Mouse (Mus musculus): ENCODE measurements around the gene Mbnl3.

The Mbnl3 gene

DNA sequence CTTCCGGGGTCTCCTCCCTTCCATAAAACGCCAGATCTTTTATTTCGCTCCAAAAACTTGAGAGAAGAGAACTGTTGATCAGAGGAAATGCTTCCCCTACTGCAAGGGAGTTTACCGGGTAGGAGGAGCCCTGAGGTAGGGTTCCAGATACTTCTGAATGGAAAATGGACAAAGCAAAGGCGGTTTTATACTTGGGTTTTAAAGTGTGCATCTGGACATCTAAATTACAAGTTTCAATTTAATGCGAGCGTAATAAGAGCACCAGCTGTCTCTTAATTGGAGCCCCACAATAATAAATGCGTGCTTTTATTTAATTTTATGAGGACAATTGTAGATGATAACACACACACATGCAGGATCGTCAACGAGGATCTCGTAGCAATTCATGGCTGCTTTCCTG lies at the start of gene Mbnl3:
TSS of gene Mbnl3 (minus strand) at position 101 of the 400 bp plus-strand sequence.
- no peak for DNase-seq

DNA sequence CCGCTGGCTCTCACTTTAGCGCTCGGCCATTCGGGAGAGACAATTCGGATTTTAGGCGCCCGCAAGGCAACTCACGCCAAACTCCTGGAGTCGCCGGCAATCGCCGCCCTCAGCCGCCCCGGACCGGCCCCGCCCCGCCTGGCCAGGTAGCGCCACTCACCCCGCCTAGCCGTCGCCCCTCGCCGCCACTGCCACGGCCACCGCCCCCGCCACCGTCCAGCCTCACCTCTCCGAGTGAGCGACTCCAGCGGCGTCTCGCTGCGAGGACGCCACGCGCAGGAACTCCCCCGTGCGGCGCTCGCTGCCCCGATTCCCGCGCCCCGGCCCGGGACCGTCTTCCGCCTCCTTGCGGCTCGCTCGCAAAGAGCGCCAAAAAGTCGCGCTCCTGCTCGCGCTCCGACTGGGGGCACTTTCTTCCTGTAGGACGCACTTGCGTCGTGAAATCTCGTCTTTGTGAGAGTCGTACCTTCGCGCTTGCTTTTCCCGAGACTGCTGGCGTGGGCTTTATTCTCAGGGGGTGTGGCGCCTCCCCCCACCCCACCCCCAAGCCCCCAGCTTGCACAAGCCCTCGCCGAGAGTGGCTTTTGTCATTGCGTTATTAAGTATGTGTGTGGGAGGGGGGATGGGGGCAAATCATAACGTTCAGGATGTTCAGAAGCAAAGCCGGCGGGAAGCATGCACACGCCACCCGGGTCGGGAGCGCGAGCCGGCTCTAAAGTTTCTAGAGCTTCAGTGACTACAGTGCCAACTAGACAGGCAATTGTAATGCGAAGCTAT lies 596 bp downstream of the Mbnl3 start:
- peak; percentile 2 for DNase-seq

DNA sequence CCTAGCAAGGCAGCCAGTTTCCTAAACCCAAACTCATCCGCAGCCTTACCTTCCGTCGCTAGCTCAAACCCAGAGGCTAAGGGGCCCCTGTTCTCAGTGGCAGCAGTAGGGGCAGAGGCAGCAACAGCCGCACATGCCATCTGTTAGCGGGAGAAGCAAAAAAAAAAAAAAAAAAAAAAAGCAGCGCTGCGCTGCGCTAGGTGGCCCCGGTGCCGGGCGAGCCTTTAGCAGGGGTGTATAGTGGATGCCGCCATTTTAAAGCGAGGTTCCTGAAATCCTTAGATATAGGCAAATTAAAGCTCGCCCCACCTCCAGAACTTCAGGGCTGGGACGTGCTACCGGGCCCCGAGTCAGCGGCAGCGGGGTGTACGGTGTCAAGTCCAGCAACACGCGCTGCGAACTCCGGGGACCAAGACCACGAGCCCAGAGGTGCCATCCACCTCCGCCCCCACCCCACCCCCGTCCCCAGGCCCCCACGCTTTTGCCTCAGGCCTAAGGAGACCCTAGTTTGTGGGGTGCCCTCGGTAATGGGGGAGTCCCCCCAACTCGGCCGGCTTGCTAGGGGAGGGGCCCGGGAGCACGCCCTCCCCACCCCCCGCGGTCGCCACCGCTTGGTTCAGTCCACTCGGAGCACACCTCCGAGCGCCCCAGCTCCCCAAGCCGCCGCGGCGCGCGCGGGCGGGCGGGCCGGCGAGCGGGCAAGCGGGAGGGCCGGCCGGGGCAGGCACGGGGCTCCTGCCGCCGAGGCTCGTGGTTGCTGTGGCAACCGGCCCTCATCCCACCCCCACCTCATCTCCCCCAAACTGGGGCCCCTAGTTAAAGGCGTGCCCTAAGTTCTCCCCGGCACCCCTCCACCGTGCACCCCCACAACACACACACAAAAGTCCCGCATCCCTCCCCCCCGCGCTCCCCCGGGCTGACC lies 1.4 kb downstream of the Mbnl3 start:
- peak; percentile 5 for DNase-seq

DNA sequence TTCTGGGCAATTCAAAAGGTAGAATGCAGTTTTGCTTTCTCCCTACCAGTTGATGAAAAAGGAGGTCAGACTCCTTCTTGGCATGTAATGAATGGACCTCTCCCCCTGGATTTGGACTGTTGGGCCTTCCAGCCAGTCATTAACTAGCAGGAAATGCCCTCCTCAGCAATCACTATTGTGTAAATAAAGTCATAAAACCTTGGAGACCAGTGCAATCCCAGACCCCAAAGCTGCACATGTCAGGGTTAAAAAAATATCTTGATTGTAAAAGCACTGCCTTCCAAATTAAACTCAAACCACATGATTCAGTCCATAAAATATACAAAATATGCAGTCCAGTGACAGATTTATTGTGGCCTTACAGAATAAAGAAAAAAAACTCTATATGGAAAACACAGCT lies 9.3 kb downstream of the Mbnl3 start:
- no peak for DNase-seq

DNA sequence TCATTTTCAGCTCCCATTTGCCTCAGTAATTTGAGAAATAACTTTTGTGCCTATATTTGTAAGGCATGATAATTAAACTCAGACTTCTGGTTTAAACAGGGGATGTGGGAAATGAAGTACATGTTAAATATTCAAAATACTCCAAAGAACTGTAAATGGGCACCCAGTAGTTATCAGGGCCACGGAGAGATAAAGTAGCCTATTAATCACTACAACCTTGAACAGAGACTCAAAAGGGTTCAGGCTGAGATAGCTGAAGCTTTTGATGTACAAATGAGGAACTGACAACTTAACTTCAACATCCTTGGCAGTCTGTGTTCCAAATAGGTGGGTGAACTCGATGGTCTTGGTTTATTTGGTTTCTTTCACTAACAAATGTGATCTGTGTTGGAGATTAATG lies 34.4 kb downstream of the Mbnl3 start:
- no peak for DNase-seq

DNA sequence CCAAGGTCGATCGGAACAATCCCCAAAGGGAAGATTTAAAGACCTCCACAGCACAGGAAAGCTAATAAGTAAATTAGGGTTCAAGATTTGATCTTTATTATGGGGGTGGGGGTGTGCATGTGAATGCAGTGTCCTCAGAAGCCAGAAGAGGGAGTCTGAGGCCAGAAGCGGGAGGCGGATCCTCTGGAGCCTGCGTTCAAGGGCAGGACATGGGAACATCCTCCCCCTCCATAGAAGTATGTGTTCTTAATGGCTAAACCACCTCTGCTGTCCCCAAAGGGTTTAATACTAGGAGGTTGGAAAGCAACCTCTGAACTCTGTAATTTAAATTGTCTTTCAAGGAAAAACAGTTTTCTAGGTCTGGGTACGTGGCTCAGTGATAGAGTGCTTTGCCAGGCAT lies 34.9 kb downstream of the Mbnl3 start:
- no peak for DNase-seq

DNA sequence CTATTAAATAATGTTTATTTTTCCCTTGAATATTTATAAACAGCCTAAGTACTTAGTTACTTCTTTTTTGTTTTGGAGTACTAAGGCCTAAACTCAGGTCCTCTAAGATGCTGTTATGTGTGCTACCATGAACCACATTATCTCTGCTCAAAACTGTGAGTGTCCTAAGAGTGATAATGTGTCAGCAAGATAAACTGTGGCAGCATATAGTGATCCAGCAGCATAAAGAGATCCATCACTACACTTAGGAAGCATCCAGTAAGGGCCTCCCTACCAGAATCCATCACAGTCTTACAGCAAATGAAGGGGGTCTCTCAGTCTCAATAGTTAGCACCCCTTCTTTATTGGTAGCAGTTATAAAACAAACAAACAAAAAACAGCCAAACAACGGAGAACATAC lies 35.9 kb downstream of the Mbnl3 start:
- DNase-seq, result no peak

DNA sequence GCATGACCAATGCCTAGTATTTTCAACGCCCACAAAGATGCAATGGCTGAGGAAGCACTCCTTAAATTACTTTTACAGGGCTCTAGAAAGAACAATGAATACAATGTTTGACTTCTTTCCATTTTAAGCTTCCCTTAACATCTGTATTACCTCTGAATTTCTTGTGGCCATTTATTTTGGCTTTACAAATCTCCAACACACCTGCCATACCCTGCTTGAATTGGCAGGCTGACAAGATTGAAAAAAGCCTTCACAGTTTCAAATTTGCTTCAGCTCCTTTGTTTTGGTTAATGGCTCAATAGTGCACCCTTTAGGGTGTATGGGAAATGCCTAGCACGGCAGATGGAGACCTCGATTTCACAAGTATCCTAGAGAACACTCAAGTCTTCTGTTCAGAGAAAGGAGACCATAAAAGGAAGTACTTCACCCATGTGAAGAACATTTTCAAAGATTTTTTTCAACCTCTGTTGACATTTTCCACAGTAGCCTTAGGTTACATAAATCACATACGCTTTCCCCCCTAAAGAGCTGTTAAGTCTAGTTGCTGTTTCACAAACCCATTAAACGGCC lies 36.8 kb downstream of the Mbnl3 start:
- no peak for DNase-seq

DNA sequence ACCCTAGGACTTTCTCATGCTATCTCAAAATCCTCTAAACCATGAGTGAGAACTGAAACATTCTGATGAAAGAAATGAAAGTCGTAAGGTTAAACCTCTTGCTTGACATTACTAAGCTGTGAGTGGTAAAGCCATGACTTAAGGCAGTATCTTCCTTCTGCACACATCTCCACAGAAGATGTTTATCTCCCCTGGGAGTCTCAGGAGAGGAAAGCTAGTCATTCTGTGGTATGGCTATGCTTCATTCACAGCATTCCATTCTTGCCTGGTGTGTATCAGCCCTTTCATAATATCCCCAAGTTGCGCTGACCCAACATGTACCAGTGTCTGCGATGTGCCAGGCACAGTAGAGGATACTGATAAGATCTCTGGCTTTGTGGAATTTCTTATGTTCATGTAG lies 38.4 kb downstream of the Mbnl3 start:
- no peak for DNase-seq

DNA sequence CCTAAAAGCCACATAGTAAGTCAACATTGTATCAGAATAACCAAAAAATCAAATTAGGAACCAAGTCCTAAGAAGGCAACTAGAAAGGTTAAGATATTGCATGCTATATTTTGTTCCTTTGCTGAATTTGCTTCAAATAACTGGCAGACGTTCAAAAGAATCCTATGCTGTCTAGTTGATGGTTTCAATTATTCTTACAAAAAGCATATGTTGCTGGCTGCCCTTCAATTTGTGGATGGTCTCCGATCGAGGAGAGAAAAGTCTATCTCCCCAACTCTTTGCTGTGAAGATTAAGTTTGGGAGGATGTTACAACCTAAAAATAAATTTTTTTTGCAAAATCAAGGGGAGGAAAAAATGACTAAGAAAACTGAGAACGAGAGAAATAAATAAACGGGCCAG lies 41.6 kb downstream of the Mbnl3 start:
- no peak for DNase-seq

DNA sequence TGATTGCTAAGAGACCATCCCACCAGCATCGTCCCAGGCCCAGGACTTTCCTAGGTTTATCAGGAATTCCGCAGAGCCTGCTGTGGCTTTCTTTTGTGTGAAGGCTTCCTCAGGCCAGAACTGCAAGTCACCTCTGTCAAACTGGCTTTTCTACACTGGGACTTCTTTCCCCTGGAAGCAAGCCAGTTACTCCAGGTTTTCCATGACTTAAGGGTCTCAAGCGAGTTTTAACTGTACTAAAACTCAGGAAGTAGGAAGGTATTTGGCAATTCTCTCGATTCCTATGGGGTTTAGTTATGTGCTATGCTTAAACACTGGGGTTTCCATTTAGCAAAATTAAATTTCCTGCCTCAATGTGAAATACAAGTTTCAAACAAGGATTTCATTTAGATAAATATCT lies 57.9 kb downstream of the Mbnl3 start:
- DNase-seq, result no peak

DNA sequence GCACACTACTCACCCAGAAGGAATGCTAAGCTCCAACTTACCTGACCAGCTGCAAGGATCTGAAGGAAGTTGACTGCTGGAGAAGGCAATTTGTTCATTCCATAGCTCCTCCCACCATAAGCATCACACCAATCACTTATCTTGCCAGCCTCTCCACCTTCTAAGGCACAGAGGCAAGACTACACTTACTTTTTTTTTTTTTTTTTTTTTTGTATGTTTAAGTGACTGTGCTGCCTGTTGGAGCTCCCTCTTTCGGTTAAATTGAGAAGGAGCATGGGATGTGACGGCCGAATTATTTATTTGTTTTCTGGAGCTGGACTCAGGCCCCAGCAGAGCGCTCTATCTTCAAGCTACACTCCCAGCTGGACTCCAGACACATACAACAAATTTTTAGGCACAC lies 60.0 kb downstream of the Mbnl3 start:
- no peak for DNase-seq

DNA sequence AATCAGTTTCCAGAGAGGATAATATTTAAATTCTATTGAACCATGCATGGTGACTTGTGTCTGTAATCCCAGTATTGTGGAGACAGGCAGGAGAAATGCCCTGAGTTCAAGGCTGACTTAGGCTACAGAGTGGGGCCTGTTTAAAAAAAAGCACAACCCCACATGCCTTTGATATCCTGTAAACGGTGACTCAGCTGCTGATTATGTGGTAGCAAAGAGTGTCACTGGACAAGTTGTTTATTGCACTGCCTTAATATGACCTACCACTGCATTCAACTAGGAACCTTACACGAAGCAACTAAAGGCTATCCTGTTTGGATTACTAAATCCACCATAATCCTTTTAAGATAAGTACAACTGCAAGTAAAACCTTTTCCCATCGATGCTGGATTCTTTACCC lies 66.3 kb downstream of the Mbnl3 start:
- DNase-seq, result no peak

DNA sequence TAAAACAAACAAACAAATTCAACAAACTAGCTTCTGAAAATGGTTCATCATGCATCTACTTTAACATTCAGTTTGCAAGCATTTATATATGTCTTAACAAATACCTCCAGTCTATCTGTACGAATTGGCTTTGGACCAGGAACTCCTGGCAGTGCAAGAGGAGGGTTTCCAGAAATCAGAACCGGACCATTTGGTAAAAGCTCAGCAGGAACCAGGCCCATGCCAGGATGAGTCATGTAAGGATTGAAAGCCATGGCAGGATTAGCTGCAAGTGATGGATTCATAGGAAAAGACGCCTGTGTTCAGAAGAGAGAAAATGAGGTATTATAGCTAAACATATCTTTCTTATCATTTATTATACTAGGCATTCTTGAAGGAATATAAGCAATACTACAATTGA lies 75.0 kb downstream of the Mbnl3 start:
- DNase-seq, result peak; percentile 86

DNA sequence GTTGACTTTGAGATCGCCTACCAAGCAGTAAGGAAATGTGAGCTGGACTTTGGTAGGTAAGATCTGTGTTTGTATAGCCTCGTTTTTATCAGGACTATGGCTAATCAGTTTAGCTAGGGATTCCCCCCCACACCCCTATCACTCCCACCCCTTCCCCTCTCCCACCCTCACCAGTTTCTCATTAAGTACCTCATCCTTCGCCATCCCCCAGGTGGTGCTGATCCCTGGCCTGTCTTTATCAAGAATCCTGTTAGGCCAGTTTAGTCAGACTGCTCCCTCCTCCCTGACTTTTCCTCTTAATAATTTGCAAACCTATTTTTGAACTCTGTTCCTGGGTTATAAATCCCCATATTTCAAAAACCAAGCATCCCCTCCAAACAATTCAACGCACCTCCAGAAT lies 103.6 kb downstream of the Mbnl3 start:
- DNase-seq, result no peak

DNA sequence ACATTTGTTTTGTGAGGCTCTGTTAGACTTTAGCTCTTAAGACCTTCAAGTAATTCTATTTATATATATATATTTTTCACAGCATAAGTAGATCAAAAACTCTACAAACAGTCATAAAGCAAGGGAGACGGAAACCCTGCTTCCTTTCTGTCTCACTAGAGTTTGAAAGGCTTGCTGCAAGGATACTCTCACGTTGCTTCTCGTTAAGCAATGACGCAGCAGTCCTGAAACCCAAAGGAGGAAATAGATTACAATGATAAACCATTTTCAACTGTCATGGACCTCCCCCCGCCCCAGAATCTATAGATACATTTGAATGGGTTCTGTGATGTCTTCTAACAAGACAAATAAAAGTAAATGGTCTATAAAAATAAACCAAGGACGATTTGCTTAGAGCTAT lies 121.4 kb downstream of the Mbnl3 start:
- DNase-seq, result no peak

DNA sequence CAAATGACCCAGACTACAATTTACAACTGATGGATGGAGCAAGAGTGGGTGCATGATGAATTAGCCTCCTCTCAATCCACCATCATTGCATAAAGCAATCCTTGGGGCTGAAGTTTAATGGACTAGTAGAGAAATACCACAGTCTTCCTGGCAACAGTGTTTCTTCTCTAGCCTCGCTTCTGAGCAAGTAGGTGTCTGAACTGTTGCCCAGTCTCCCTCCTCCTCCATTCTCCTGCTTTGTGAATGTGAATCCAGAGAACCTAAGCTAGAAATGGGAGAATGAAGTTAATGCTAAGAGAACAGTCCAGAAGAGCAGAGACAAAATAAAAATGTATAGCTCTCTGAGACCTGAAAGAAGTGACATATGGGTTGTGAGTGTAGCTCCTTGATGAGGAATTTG lies 122.1 kb downstream of the Mbnl3 start:
- DNase-seq, result no peak

DNA sequence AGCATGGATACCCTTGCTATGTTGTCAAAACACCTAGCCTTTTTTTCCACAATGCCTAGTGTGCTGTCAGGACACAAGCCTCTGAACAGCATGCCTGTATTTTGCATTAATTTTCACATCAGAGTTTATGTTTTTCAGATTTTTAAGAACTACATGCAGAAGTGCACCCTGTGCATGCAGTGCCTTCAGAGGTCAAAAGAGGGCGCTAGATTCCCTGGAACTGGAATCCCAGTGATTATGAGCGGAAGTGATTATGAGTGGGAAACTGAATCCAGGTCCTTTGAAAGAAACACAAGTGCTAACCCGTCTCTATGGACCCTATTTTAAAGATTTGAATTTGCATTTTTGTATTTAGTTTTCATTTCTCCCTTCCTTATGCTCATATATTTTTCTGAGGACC lies 129.6 kb downstream of the Mbnl3 start:
- no peak for DNase-seq

Data from cerebellum, adult 11-12 months (tissue).